Mouse (Mus musculus): Measurements from ENCODE around the gene Stx8. TPM values are rescaled to one million over a fixed set of nuclear protein-coding genes. Genes with fewer than 3 reads are reported as not detected.

Stx8 gene
- polyA plus RNA-seq, 1 experiment = 15.9 TPM

DNA sequence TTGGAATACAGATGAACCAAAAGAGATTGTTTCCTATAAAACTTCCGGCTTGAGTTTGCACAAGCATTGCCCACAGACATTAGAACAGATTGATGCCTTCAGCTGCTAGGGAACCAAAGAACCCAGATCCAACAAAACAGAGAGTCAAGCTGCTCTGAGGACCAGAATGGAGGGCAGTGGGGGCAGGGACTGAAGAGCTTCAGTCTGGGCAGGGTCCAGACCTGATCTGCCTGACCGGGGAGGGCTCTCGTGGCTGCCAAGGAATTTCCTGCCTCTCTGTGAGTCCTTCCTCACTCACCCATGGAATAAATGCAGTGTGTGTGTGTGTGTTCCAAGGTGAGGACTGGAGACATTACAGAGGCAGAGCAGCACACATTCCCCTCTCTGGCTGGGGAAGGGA lies 17.8 kb upstream of the Stx8 start:
- Histone ChIP-seq H3ac (ENCODE audit: control insufficient read depth, insufficient read length, low read depth) (no peak overlapping the region), H3K36me3 (ENCODE audit: control insufficient read depth, insufficient read depth) (no peaks in the 10 kb centered on the region), H3K79me3 (ENCODE audit: low read depth) (no peaks in the 10 kb centered on the region), H3K4me3 (ENCODE audit: insufficient read depth, poor library complexity, severe bottlenecking) (no peak overlapping the region), H3K79me2 (ENCODE audit: control insufficient read depth, insufficient read depth) (no peaks in the 10 kb centered on the region), H3K27me3 (ENCODE audit: control insufficient read depth, insufficient read depth, insufficient read length) (no peaks in the 10 kb centered on the region)
- TF ChIP-seq MAX (IDR thresholded peaks at IDR 0.05) = no peak

DNA sequence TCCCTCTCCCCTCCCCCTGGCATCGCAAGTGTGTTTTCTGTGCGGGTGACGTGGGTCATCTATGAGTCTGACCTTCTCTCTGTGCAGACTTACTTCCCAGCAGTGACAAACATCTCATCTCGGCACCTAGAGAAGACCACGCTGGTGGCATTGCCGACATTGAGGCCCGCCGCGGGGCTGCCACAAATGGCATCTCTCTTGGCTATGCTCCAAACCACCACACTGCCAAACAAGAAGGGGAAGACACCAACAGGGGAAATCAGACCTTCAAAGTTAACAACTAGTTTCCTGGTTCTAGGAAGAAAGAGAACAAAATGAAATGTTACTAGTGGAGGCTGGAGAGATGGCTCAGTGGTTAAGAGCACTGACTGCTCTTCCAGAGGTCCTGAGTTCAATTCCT lies 16.5 kb upstream of the Stx8 start:
- Histone ChIP-seq H3K36me3 (ENCODE audit: control insufficient read depth, insufficient read depth) (no peaks in the 10 kb centered on the region), H3K79me3 (ENCODE audit: low read depth) (no peaks in the 10 kb centered on the region), H3ac (ENCODE audit: control insufficient read depth, insufficient read length, low read depth) (no peak overlapping the region), H3K4me3 (ENCODE audit: insufficient read depth, poor library complexity, severe bottlenecking) (no peak overlapping the region), H3K27me3 (ENCODE audit: control insufficient read depth, insufficient read depth, insufficient read length) (no peaks in the 10 kb centered on the region), H3K79me2 (ENCODE audit: control insufficient read depth, insufficient read depth) (no peaks in the 10 kb centered on the region)
- no peak for TF ChIP-seq MAX (IDR thresholded peaks at IDR 0.05)
- no peak for TF ChIP-seq MYOG (IDR thresholded peaks at IDR 0.05; ENCODE audit: control insufficient read depth, extremely low read depth, insufficient read length)
- no peak for TF ChIP-seq USF1 (IDR thresholded peaks at IDR 0.05; ENCODE audit: low read depth)
- TF ChIP-seq FOSL1 (IDR thresholded peaks at IDR 0.05; ENCODE audit: insufficient read depth, low read length, poor library complexity, severe bottlenecking) = no peak
- TF ChIP-seq MYOD1 (IDR thresholded peaks at IDR 0.05; ENCODE audit: control insufficient read depth, insufficient read length, low read depth) = no peak
- no peak for TF ChIP-seq CEBPB (IDR thresholded peaks at IDR 0.05; ENCODE audit: low read depth)
- TF ChIP-seq CTCF (IDR thresholded peaks at IDR 0.05; ENCODE audit: control insufficient read depth, insufficient read depth, insufficient read length) = no peak

- Histone ChIP-seq H3ac (ENCODE audit: control insufficient read depth, insufficient read length, low read depth) (no peak overlapping the region), H3K36me3 (ENCODE audit: control insufficient read depth, insufficient read depth) (no peaks in the 10 kb centered on the region), H3K79me3 (ENCODE audit: low read depth) (no peaks in the 10 kb centered on the region), H3K79me2 (ENCODE audit: control insufficient read depth, insufficient read depth) (no peaks in the 10 kb centered on the region), H3K4me3 (ENCODE audit: insufficient read depth, poor library complexity, severe bottlenecking) (no peak overlapping the region), H3K27me3 (ENCODE audit: control insufficient read depth, insufficient read depth, insufficient read length) (no peaks in the 10 kb centered on the region)
- no peak for TF ChIP-seq MAX (IDR thresholded peaks at IDR 0.05)
- no peak for TF ChIP-seq USF1 (IDR thresholded peaks at IDR 0.05; ENCODE audit: low read depth)
- TF ChIP-seq MYOD1 (IDR thresholded peaks at IDR 0.05; ENCODE audit: control insufficient read depth, insufficient read length, low read depth) = no peak
- TF ChIP-seq CTCF (IDR thresholded peaks at IDR 0.05; ENCODE audit: control insufficient read depth, insufficient read depth, insufficient read length) = no peak
- TF ChIP-seq CEBPB (IDR thresholded peaks at IDR 0.05; ENCODE audit: low read depth) = no peak
- no peak for TF ChIP-seq FOSL1 (IDR thresholded peaks at IDR 0.05; ENCODE audit: insufficient read depth, low read length, poor library complexity, severe bottlenecking)
- TF ChIP-seq MYOG (IDR thresholded peaks at IDR 0.05; ENCODE audit: control insufficient read depth, extremely low read depth, insufficient read length) = no peak
Observed at GRCm38 (mm10) chr11:67953604-67954003, 12.4 kb upstream of the Stx8 start.

- no peak overlapping the region for H3K4me3 ChIP-seq (ENCODE audit: insufficient read depth, poor library complexity, severe bottlenecking)
- H3K79me2 ChIP-seq (ENCODE audit: control insufficient read depth, insufficient read depth) = no peaks in the 10 kb centered on the region
- H3K79me3 ChIP-seq (ENCODE audit: low read depth) = no peaks in the 10 kb centered on the region
- no peaks in the 10 kb centered on the region for H3K36me3 ChIP-seq (ENCODE audit: control insufficient read depth, insufficient read depth)
- TF ChIP-seq MYOD1 (IDR thresholded peaks at IDR 0.05; ENCODE audit: control insufficient read depth, insufficient read length, low read depth) (no peak), MAX (IDR thresholded peaks at IDR 0.05) (no peak), USF1 (IDR thresholded peaks at IDR 0.05; ENCODE audit: low read depth) (no peak), FOSL1 (IDR thresholded peaks at IDR 0.05; ENCODE audit: insufficient read depth, low read length, poor library complexity, severe bottlenecking) (no peak), CEBPB (IDR thresholded peaks at IDR 0.05; ENCODE audit: low read depth) (no peak)
- no peaks in the 10 kb centered on the region for H3K27me3 ChIP-seq (ENCODE audit: control insufficient read depth, insufficient read depth, insufficient read length)
- H3ac ChIP-seq (ENCODE audit: control insufficient read depth, insufficient read length, low read depth) = no peak overlapping the region
Observed at GRCm38 (mm10) chr11:67954413-67954812, 11.6 kb upstream of the Stx8 start.

DNA sequence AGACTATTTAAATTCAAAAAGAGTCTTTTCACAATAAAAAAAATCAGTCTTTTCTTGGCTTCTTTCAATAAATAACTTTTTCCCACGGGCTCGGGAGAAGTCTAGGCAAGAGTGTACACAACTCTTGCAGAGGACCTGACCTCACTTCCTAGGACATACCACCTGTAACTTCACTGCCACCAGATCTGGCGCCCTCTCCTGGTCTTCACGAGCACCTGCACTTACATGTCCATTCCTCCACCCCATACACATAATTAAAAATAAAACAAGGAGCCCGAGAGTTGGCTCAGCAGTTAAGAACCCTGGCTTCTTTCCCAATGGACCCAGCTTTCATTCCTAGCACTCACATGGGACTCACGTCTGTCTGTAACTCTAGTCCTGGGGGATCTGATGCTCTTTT lies 1.9 kb upstream of the Stx8 start:
- H3ac ChIP-seq (ENCODE audit: control insufficient read depth, insufficient read length, low read depth) = no peak overlapping the region
- no peaks in the 10 kb centered on the region for H3K36me3 ChIP-seq (ENCODE audit: control insufficient read depth, insufficient read depth)
- no peaks in the 10 kb centered on the region for H3K27me3 ChIP-seq (ENCODE audit: control insufficient read depth, insufficient read depth, insufficient read length)
- H3K79me2 ChIP-seq (ENCODE audit: control insufficient read depth, insufficient read depth) = peaks cover 17% of the 10 kb centered on the region
- H3K4me3 ChIP-seq (ENCODE audit: insufficient read depth, poor library complexity, severe bottlenecking) = no peak overlapping the region
- TF ChIP-seq MAX (IDR thresholded peaks at IDR 0.05) = no peak
- TF ChIP-seq USF1 (IDR thresholded peaks at IDR 0.05; ENCODE audit: low read depth) = no peak
- no peaks in the 10 kb centered on the region for H3K79me3 ChIP-seq (ENCODE audit: low read depth)

DNA sequence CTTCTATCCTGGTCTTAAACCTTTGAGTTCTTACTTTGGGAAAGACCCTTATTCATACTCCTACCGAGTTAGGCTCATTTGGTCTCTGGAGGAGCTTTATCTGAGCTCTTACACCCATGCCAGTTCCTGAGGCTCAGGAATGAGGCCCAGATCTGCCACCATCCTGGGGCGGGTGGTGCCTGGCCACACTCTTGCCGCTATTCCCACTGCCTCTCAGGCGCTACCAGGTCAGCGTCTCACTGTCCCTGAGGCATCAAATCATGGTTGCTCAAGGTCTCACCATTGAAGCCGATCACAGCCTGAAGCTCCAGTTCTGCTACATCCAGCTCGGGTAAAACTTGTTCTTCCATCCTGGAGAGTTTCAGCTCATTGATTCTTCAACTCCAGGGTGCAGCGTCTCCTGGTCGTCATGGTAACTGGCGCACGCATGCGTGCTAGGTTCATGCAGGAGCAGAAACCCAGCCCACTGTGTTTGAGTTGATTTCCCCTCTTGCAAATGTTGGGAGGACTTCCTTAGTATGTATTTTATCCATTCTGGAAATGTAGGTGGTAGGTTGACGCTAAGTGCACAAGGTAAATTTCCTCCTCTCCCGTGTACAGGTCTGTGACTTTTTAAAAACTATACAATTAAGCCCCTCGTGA lies 630 bp upstream of the Stx8 start, which contains the start of gene Cfap52:
Gene Cfap52, minus strand, starts transcription at position 410 of the 642 bp plus-strand sequence.
- no peaks in the 10 kb centered on the region for H3K79me3 ChIP-seq (ENCODE audit: low read depth)
- no peak for TF ChIP-seq USF1 (IDR thresholded peaks at IDR 0.05; ENCODE audit: low read depth)
- TF ChIP-seq MAX (IDR thresholded peaks at IDR 0.05) = no peak
- TF ChIP-seq FOSL1 (IDR thresholded peaks at IDR 0.05; ENCODE audit: insufficient read depth, low read length, poor library complexity, severe bottlenecking) = no peak
- no peak for TF ChIP-seq MYOD1 (IDR thresholded peaks at IDR 0.05; ENCODE audit: control insufficient read depth, insufficient read length, low read depth)
- TF ChIP-seq CEBPB (IDR thresholded peaks at IDR 0.05; ENCODE audit: low read depth) = no peak
- TF ChIP-seq MYOG (IDR thresholded peaks at IDR 0.05; ENCODE audit: control insufficient read depth, extremely low read depth, insufficient read length) = no peak
- no peak for TF ChIP-seq CTCF (IDR thresholded peaks at IDR 0.05; ENCODE audit: control insufficient read depth, insufficient read depth, insufficient read length)
- no peaks in the 10 kb centered on the region for H3K27me3 ChIP-seq (ENCODE audit: control insufficient read depth, insufficient read depth, insufficient read length)
- H3K36me3 ChIP-seq (ENCODE audit: control insufficient read depth, insufficient read depth) = no peaks in the 10 kb centered on the region
- peak within 1 kb of the TSS; percentile 94 for H3K4me3 ChIP-seq (ENCODE audit: insufficient read depth, poor library complexity, severe bottlenecking)
- H3ac ChIP-seq (ENCODE audit: control insufficient read depth, insufficient read length, low read depth) = peak within 1 kb of the TSS; percentile 70
- peaks cover 17% of the 10 kb centered on the region for H3K79me2 ChIP-seq (ENCODE audit: control insufficient read depth, insufficient read depth)
